Mouse (Mus musculus) c-Kit-positive CD71-positive TER-119-negative erythroid progenitor cells, embryonic 14.5 days (primary cell): ENCODE measurements around the gene Mtfp1.
"Not testable (repeated sequence)": the region's sequence is repeated elsewhere in the genome, so short reads cannot be mapped to it uniquely, and the experiment has no call there.

ENCODE experiments used
- DNase-seq: peaks from one replicate; pipeline ENCODE4 v3.0.0-alpha.2; 2013; ENCODE audit warnings: low read depth

Gene Mtfp1

DNA sequence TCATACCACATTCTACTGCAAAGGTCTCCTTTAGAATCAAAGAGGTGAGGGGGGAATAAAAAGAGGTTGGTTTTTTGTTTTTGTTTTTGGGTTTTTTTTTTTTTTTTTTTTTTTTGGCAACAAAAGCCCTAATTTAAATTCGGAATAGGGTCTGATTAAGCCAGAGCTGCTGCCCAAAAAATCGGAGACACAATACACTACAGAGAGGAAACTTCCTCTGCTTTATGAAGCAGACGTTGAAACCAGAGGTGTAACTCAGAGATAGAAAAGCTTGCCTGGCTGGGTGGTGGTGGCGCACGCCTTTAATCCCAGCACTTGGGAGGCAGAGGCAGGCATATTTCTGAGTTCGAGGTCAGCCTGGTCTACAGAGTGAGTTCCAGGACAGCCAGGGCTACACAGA lies 19.3 kb upstream of the Mtfp1 start:
- not testable (repeated sequence) for DNase-seq

DNA sequence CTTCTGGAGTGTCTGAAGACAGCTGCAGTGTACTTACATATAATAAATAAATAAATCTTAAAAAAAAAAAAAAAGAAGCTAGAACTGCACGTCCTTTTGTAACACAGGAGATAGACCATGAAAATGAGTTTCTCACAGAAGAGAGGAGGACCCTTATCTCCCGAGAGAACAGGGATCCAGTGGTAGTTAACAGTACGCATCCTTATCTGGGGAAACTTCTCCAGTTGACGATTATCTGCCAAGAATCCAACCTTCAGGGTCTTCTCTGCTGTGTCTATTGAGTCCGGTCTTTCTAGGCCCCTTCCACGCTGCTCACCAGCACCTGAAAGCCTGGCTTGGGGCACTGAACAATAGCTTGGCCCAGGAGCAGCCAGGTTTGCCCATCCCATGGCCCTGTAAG lies 18.7 kb upstream of the Mtfp1 start:
- DNase-seq, result no peak

DNA sequence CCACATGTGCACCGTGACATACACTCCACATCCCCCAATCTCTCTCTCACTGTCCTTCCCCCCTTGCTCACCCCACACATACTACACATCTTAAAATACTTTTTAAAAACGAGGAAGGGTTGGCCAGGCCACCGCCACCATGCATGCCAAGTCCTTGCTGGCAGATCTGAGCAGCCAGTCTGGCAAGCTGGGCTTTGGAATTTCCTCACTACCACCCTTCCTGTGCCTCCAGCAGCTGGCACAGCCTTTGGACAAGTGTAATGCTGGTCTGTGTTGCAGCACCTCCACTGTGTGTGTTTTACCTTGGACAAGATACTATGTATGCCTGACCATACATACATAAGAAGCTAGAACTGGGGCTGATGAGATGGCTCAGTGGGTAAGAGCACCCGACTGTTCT lies 18.3 kb upstream of the Mtfp1 start:
- no peak for DNase-seq

DNA sequence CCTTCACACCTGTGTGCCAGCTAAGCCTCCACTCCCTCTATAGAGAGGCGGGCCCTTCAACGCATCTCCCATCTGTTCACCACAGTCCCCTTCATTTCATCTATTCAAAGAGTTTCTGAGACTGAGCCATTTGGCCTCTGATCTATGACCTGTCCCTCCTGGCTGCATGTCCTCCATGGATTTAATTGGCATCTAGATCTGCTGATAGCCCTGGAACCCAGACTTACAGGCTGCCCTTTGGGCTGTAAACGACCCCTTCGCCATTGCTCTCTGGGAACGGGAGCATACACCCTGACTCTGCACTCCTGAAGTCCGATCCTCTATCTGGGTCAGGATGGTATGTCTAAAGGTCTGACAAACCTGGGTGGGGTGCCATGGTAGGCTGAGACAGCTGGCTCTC lies 17.6 kb upstream of the Mtfp1 start:
- DNase-seq, result no peak

DNA sequence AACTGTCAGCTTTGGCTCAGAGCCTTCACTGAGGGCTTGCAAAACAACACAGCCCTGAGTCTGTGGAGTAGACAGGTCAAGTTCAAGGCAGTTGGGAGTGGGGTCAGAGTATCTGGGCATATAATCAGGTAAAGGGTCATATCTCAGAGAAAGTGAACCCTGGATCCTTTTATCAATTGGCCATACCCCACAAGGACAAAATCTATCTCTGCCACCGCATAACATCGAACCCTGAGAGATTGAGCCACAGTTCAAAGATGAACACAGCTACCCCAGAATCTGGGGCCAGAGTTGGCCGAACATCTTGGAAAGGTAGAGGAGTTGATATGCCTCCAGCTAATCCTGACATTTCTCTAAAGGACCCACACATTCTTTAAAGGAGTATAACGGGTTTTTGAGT lies 16.8 kb upstream of the Mtfp1 start:
- no peak for DNase-seq

DNA sequence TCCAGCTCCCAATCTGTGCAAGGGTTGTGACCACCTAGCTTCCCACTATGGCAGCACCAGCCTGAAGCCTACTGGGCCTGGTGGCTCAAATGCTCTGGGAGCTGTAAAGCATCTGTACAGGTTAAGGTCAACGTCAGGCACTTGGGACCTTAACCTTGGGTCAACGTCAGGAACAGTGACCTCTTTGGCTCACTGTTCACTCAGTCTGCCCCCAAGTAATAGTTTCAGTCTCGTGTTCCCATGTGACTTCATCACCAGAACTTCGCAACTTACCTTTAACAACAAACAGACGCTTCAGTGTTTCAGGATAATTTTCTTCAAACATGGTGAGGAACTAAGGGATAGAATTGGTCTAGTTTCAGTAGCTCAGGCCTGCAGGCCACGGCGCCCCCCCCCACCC lies 13.4 kb upstream of the Mtfp1 start:
- DNase-seq, result no peak

DNA sequence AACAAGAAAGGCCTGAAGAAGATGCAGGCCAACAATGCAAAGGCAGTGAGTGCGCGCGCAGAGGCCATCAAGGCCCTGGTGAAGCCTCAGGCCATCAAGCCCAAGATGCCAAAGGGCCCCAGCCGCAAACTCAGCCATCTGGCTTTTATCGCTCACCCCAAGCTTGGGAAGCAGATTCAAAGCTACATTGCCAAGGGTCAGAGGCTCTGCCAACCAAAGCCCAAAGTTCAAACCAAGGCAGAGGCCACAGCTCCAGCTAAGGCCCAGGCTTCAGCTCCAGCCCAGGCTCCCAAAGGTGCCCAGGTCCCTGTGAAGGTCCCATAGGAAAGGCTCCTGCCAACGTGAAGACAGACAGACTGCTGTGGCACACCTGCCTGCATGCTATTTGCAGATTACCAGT lies 12.7 kb upstream of the Mtfp1 start:
- DNase-seq, result not testable (repeated sequence)

DNA sequence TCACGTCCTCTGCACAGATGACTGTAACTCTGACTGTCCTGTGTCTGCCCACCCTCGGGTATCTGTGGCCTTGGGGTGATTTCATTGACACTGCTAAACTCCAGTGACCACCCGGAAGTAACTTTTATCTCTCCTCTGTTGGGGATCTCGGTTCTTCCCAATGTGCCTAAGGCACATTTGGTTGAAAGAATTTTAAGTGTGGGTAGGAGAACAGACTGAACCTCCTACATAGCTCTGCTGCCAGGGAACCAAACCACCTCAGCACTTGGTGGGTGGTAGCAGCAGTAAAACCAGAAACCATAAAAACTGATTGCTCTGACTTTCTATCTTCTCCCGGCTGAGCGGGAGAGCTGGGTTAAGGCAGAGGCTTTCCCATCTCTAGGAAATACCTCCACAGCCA lies 10.2 kb upstream of the Mtfp1 start:
- DNase-seq, result no peak

DNA sequence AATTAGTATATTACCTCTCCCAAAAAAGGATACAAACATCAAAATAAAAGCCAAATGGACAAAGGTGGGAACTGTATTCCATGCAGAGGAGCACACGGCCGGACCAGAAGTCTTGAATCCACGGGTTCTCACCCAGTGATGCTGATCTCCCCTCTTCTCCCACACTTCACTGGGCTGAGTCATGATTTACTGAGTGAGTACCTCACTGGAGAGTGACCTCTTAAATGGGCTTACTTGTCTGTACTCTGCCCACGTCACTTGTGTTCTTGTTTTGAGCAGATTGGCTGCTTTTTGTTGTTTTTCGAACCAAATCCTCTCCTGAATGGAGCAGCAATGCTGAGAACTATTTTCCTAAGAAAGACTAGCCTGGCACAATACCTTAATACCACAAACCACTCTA lies 9.7 kb upstream of the Mtfp1 start:
- no peak for DNase-seq

DNA sequence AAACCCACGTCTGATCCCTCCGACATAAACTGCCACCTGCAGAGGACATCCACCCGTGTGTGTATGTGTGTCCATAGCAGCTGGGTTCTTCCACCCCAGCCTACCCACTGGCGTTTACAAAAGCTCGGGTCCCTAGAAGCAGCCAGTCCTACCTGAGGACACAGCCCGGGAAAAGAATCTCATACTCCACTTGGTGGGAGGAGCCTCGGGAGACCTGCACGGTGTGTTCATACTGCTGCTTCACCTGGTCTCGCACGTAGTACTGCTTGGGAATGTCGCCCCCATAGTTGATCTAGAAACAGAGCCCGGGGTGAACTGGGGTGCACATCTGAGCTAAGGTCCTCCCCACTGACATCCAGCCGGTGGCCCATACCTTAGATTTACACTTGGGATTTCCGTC lies 8.3 kb upstream of the Mtfp1 start:
- DNase-seq, result no peak

DNA sequence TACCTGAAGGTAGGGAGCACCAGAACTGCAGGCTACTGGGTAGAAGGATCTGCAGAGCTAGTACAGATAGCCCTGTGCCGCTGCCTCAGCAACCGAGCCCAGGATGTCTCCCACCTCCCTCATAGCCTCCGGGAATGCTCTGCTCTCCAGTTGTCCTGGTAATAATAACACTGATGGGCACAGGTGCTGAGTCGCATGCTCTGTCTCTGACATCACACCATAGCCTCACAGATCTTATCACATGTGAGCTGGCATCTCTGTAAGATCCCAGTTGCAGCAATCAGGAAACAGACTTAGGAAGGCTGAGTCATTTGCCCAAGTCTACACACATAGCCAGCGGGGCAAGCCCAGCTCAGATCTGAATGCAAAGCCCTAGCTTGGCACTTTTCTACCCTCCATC lies 6.6 kb upstream of the Mtfp1 start:
- DNase-seq, result no peak

DNA sequence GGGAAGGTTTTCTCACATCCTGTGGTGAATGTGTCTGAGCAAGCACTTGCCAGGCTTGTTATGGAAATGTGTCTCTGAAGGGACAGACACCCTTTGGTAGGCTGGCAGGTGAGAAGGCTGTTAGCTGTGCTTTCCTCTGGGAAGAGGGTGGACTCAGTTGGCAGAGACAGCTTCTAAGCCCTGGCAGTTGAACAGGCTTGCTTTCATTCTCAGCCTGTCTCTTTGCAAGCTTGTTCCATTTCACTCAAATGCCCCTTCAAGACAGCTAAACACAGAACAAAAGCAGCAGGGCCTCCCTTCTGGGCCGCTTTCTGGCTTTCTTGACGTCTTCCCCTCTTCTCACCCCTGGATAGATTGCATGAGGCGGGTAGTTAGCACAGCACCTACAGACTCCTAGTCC lies 4.2 kb upstream of the Mtfp1 start:
- no peak for DNase-seq

DNA sequence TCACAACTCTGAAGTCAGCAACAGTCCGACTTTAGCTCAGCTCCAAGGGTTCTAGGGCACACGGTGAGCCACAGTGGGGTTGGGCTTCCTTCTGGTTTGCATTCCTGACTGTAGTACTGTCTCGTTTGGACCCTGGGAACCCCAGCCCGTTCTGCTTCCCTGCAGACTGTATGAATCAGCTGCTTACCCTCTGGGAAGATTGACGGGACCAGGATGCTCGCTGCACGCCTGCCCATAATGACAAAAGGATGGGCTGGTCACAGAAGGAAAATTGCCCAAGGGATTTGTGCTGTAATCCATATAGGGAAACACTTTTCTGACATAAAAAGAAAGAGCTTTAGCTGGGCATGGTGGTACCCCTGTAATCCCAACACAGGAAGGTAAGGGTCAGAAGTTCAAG lies 3.6 kb upstream of the Mtfp1 start:
- DNase-seq, result no peak

DNA sequence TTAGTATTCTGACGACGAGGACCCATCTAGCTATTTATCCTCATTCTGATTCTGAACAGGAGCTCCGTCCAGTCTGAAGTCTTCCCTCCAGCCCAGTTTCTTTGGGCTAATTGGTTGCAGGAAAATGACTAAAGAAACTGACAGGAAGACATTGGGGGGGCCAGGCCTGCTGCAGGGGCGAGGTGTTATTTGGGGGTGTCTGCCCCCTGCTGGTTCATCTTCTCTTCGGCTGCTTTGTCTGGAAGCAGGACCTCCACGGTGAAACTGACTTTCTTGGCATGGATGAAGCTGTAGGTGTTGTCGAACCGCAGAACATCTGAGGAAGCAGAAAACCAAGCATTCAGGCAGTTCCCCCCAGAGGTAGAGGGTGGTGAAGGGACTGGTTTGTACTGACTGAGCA lies 2.9 kb upstream of the Mtfp1 start:
- DNase-seq, result no peak

DNA sequence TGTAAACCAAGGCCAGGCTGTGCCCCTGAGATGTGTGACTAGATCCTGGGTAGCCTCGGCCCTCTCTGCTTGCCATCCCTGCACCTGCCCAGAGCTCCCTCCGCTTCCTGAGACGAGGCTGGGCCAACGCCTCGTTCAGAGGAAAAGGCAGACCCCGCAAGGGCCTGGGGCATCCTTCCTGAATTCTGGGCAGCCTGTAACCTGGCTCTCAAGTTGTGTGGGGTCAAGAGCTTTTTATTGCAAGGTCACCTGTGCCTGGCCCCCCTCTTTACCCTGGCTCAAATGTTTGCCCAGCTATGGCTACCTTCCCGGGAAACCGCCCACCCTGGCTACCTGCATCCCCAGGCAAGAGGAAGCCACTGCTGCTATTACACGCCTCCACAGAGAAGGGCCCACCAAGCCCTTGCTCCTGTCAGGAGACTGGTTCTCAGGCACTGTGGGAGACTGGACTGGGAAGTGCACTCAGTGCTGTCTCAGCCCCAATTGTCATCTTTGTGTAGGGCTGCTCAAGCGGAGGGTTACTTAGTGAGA lies 1.9 kb upstream of the Mtfp1 start:
- no peak for DNase-seq

DNA sequence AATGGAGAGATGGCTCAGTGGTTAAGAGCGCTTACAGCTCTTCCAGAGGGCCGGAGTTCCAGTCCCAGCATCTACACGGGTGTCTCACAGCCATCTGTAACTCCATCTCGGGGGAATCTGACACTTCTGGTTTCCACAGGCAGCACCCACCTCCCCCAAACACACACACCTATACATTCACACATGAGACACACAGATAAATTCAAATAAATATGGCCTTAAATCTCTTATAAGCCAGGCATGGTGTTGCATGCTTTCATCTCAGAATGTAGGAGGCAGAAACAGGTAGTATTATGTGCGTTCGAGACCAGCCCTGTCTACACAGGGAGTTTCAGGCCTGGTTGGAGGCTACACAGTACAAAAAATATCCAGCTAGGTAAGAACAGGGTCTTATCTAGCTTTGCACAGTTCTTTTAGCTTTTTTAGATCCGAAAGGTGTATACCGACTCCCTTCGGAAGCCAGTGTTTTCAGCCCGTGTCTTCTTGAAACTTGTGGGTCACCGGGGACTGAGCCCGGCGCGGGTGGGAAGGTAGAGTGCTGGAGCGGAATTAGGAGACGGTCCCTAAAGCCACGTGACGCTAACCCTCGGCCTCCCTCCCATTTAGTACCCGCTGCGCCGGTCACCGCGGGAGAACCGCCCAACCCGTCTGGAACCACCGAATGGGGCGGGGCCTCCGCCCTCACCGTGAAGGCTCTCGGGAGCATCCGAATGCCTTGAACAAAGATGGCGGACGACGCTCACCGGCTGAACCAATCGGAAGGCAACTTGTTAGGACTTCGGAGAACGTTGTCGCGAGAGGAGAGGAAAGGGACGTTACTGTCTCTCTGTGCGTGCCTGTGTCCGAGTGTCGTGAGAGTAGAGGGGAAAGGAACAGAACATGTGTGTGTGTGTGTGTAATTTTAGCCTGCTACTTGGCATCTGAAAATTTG lies 1.1 kb upstream of the Mtfp1 start:
- peak; percentile 99 for DNase-seq

DNA sequence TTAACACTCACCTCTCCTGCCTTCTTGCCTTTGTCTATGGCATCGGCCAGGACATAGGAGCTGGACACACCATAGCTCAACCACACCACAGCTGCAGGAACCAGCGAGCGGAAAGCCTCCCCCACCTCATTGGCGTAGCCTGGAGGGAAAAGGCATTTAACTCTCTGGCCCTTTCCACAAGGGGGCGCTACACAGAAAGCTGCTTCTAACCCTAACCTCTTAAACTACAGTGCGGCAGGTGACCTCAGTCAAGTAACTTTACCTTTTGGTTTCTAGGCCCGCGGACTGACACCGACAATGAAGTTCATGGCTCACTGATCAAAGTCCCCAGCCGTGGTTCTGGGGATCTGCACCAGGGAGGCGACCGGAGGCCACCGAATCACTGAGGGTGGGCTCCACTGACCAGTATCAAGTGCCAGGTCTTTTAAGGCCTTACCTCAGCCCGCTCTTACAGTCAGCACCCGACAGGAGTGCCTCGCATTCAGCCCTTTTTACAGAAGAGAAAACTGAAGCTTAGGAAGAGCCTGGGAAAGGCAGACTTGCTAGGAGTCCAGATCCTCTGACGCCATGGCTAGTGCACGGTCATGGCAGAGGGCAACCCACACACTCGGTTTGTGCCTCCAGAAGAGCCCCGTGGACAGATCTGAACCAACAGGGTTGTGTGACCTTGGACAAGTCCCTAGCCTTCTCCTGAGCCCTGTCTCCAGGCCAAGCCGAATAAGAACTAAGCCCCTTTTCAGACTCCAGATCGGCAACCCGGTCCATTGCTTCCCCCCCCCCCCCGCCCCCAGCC lies 671 bp downstream of the Mtfp1 start:
- DNase-seq, result peak; percentile 90

DNA sequence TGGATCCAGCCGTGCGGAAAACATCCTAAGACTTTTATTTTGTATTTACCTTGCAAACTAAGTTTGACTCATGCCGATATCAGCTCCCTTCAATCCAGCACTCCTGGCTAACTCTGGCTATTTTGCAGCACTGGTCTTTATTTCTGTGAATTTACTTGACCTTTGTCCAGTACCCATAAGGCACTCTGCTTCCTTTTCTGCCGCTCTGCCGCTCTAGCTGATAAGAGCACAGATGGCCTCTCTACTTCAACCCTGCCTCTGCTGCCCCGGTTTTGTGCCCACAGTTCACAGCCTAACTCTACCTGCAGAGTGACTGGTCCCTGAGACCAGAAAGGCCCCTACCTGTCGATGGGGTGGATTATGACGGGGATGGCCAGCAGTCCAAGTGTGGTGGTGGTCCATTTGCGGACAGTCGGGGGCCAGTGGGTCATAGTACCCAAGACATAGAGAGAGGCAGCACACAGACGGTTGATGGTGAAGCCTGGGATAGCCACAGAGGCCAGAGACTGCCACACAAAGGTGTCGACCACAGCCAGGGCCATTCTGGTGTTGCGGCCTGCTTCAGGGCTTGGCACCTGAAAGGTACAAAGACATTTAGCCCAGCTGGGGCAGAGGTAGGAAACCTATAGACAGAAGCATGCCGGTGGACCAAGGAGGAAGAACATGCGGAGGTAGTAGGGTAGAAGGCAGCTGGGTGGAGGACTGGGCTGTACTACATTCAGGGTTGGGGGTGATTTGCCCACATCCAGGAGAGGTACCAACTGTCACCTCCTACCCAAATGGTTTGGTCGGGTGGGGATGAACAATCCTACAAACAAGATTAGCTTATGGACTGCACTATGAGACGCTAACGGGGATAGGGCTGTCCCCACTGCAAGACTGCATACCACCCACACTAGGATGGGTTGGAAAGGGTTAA lies 1.5 kb downstream of the Mtfp1 start:
- DNase-seq, result no peak

DNA sequence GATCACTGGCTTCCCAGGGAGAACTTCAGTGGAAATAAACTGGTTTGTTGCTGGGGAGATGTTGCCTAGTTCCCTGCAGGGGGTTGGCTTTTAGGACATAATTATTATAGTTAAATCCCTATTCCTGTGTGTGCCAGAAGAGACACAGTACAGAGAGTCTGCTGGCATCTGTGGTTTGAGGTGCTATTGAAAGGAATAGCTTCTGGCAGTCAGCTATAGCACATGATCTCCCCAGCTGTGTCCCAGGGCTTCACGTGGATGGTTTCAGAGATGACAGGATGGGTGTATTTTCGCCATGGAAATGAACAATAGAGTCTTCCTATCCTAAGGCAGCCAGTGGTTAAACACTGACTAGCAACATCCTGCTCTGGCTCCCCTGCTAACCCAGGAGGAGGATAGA lies 8.0 kb downstream of the Mtfp1 start:
- no peak for DNase-seq

DNA sequence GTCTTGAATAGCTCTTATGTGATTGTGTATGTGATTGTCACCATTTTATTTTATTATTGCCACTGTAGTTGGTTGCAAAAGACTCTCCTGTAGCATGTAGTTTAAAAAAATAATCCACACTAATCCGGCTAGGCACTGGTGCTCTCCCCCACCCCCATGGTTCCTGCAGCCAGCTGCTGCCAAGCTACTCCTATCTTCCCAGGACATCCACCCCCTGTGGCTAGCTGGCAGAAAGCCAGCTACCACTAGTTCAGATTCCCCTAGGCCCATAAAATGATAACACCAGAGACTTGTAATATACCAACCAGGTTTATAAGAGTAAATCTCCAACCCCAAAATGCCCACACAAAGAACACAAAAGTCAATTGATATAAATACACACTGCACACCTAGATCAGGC lies 9.0 kb downstream of the Mtfp1 start:
- no peak for DNase-seq

DNA sequence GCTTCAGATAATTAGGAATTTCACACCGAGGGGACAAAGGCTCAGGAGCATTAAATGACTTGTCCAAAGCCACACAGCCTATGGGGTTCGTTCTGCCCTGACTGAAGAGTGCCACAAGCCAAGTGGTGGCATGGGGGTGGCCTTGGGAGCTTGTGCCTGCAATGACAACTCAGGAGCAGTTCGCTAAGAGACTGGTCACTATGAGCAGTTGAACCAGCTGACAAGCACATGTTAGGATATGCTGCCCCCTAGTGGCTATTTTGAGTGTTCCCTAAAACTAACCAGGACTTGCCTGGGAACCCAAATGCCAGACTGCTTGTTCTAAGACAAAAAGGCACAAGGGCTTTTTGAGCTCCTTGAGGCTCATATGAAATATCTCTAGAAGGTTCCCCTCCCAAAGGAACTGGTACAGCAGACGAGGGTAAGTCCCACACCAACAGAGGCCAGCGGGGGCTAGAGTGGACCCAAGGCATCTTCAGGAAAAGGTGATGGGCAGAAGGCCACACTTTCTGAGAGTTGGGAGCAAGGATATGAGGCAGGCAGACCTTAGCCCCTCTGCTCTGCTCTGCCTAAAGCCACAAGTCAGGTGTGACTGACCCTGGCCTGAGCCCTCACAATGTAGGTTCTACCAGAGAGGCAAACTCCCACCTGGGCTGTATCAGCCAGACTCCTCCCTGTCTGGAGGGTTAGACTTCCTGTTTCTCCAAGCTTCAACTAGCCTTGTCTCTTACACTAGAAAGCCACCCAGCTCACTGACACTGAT lies 11.7 kb downstream of the Mtfp1 start:
- peak; percentile 46 for DNase-seq
